ENCODE assay signal across 10 mouse cellular contexts in genomic region chr9:75312008-75312407, GRCm38 (mm10). TPM values are rescaled to one million over a fixed set of nuclear protein-coding genes. Genes with fewer than 3 reads are reported as not detected.
DNase-seq lines count a peak whose midpoint lies in the region; ATAC-seq lines count a peak whose summit lies in the region.
"Had no signal": no experiment of that assay in that cellular context is flagged by ENCODE, and none has a peak within 500 bp of the region (broad histone marks: within the 10 kb centered on the region; RNA-seq: fewer than 3 reads in every experiment).

No protein-coding gene starts in this region.

- no peak overlapping the region for H3K9ac ChIP-seq in hindbrain, embryonic 11.5 days (ENCODE audit: low read depth, low read length)
- no peak overlapping the region for H3K9ac ChIP-seq in hindbrain, embryonic 12.5 days
- H3K9ac ChIP-seq: embryonic facial prominence, embryonic 13.5 days; neural tube, embryonic 12.5 days had no signal

- DNase-seq in hindbrain, embryonic 11.5 days (ENCODE audit: low spot score), result peak; percentile 92
- DNase-seq in adipocyte (ENCODE audit: low spot score), result peak; percentile 78
- DNase-seq in embryo, embryonic 10.5 days (ENCODE audit: low spot score), result peak; percentile 91
- DNase-seq in heart, postnatal 36 days, result peak; percentile 75 to 86
- DNase-seq in limb, embryonic 10.5 days (ENCODE audit: low spot score), result peak; percentile 87
- DNase-seq in ovary, postnatal 14 days (ENCODE audit: low spot score), result peak; percentile 83
- DNase-seq in thymus, postnatal 10 days (ENCODE audit: low spot score in 2 of 2), result peak; percentile 62 to 84

- no peak overlapping the region for H3K4me2 ChIP-seq in hindbrain, embryonic 11.5 days (replicated peaks; ENCODE audit: low read depth, low read length)
- H3K4me2 ChIP-seq in hindbrain, embryonic 12.5 days (replicated peaks), result no peak overlapping the region
- H3K4me2 ChIP-seq: embryonic facial prominence, embryonic 13.5 days; neural tube, embryonic 12.5 days had no signal

- 20% methylated on average over 4 of the region's 4 CpGs for WGBS in hindbrain, embryonic 11.5 days
- 11% methylated on average over 4 of the region's 4 CpGs for WGBS in hindbrain, embryonic 12.5 days
- WGBS in limb, embryonic 10.5 days, result 17% methylated on average over 4 of the region's 4 CpGs

- no peak for ATAC-seq in hindbrain, embryonic 11.5 days (ENCODE audit: low FRiP score)
- no peak for ATAC-seq in hindbrain, embryonic 12.5 days (ENCODE audit: low FRiP score)

- H3K4me1 ChIP-seq in hindbrain, embryonic 11.5 days (replicated peaks; ENCODE audit: control insufficient read depth, insufficient read depth, low read length), result peaks cover 6% of the 10 kb centered on the region
- peaks cover 18% of the 10 kb centered on the region for H3K4me1 ChIP-seq in hindbrain, embryonic 12.5 days
- peaks cover 23% of the 10 kb centered on the region for H3K4me1 ChIP-seq in limb, embryonic 10.5 days

- no peak overlapping the region for H3K27ac ChIP-seq in hindbrain, embryonic 11.5 days (ENCODE audit: low read depth, low read length)
- no peak overlapping the region for H3K27ac ChIP-seq in hindbrain, embryonic 12.5 days
- no peak overlapping the region for H3K27ac ChIP-seq in limb, embryonic 10.5 days
- H3K27ac ChIP-seq: embryonic facial prominence, embryonic 13.5 days; neural tube, embryonic 12.5 days had no signal

- H3K36me3 ChIP-seq in hindbrain, embryonic 11.5 days (ENCODE audit: control insufficient read depth, insufficient read depth, low read length), result no peaks in the 10 kb centered on the region
- H3K36me3 ChIP-seq in hindbrain, embryonic 12.5 days, result no peaks in the 10 kb centered on the region
- no peaks in the 10 kb centered on the region for H3K36me3 ChIP-seq in limb, embryonic 10.5 days
- H3K36me3 ChIP-seq: embryonic facial prominence, embryonic 13.5 days; neural tube, embryonic 12.5 days had no signal

- H3K4me3 ChIP-seq in hindbrain, embryonic 11.5 days (ENCODE audit: low read depth, low read length), result no peak overlapping the region
- H3K4me3 ChIP-seq in hindbrain, embryonic 12.5 days, result no peak overlapping the region
- no peak overlapping the region for H3K4me3 ChIP-seq in limb, embryonic 10.5 days
- H3K4me3 ChIP-seq: embryonic facial prominence, embryonic 13.5 days; neural tube, embryonic 12.5 days had no signal

- no peaks in the 10 kb centered on the region for H3K9me3 ChIP-seq in hindbrain, embryonic 11.5 days (ENCODE audit: control insufficient read depth, low read length)
- no peaks in the 10 kb centered on the region for H3K9me3 ChIP-seq in hindbrain, embryonic 12.5 days (replicated peaks)
- H3K9me3 ChIP-seq in limb, embryonic 10.5 days (replicated peaks), result no peaks in the 10 kb centered on the region
- H3K9me3 ChIP-seq: embryonic facial prominence, embryonic 13.5 days; neural tube, embryonic 12.5 days had no signal

- no peaks in the 10 kb centered on the region for H3K27me3 ChIP-seq in hindbrain, embryonic 11.5 days (ENCODE audit: control insufficient read depth, insufficient read depth, low read length)
- no peaks in the 10 kb centered on the region for H3K27me3 ChIP-seq in hindbrain, embryonic 12.5 days
- H3K27me3 ChIP-seq in limb, embryonic 10.5 days (ENCODE audit: low read depth, poor library complexity, severe bottlenecking), result no peaks in the 10 kb centered on the region
- H3K27me3 ChIP-seq: embryonic facial prominence, embryonic 13.5 days; neural tube, embryonic 12.5 days had no signal

- intact Hi-C loops in heart, postnatal 36 days (cut with DNase I), result no loop called here

RNA-seq across cellular contexts. Expression of gene Gnb5, which starts 5.9 kb away (rescaled TPM):
- 34.7 and 34.8 TPM in 2 replicates for polyA plus RNA-seq in hindbrain, embryonic 11.5 days (2014; fragmentation: Nextera tagmentation; extraction: Ambion mirVana)
- 33.4 and 35.3 TPM in 2 replicates for polyA plus RNA-seq in hindbrain, embryonic 12.5 days (2016; fragmentation: Nextera tagmentation; extraction: Ambion mirVana)
- total RNA-seq in heart, postnatal 36 days (2021), result 10 to 100 TPM; 18.7 to 25.7 TPM
- polyA plus RNA-seq in limb, embryonic 10.5 days (2016; fragmentation: Nextera tagmentation; extraction: Ambion mirVana), result 14.3 and 17.8 TPM in 2 replicates

RNA-seq across cellular contexts. Expression of gene Bcl2l10, which starts 35.5 kb away (rescaled TPM):
- not detected in 2 replicates for polyA plus RNA-seq in hindbrain, embryonic 11.5 days (2014; fragmentation: Nextera tagmentation; extraction: Ambion mirVana)
- not detected in 2 replicates for polyA plus RNA-seq in hindbrain, embryonic 12.5 days (2016; fragmentation: Nextera tagmentation; extraction: Ambion mirVana)
- not detected for total RNA-seq in heart, postnatal 36 days (2021)
- polyA plus RNA-seq in limb, embryonic 10.5 days (2016; fragmentation: Nextera tagmentation; extraction: Ambion mirVana), result not detected in 2 replicates
- polyA plus RNA-seq: embryonic facial prominence, embryonic 13.5 days; neural tube, embryonic 12.5 days had no signal
